Mouse (Mus musculus) kidney, embryonic 16.5 days (tissue): ENCODE measurements at regions not wholly inside any gene's neighbourhood (a gene's known extent, or its start where the extent isn't known, plus 50 kb on each side); places are given as distances from the start of the nearest gene placed in this dataset.
"Not testable (repeated sequence)": the region's sequence is repeated elsewhere in the genome, so short reads cannot be mapped to it uniquely, and the experiment has no call there.

Experiments used
- ATAC-seq: fragments of 200-750 bp; cut with Nextera tagmentation; 2 replicates; pipeline ENCODE4 v1.8.0; 2017; ENCODE audit warnings: moderate TSS enrichment; ENCODE audit not compliant: low FRiP score, low TSS enrichment
- H3K27ac ChIP-seq: fragments of 300-500 bp; sonication (generic); 2 replicates; pipeline ENCODE4 v1.5.1; 2014; ENCODE audit warnings: low read length
- H3K27me3 ChIP-seq: fragments of 300-500 bp; sonication (generic); 2 replicates; pipeline ENCODE4 v1.6.1; 2014; ENCODE audit warnings: low read length, control low read depth, mixed read lengths; ENCODE audit not compliant: insufficient read depth
- H3K36me3 ChIP-seq: fragments of 300-500 bp; sonication (generic); 2 replicates; pipeline ENCODE4 v1.6.1; 2014; ENCODE audit warnings: low read length, control low read depth, mixed read lengths; ENCODE audit not compliant: insufficient read depth
- H3K4me1 ChIP-seq: fragments of 300-500 bp; sonication (generic); 2 replicates; pipeline ENCODE4 v1.6.1; 2014; ENCODE audit warnings: low read length, control low read depth, mixed read lengths; ENCODE audit not compliant: insufficient read depth
- H3K4me2 ChIP-seq: fragments of 300-500 bp; sonication (generic); replicated peaks from 2 replicates; pipeline ENCODE4 v1.6.1; 2014; ENCODE audit warnings: low read depth, low read length
- H3K4me3 ChIP-seq: fragments of 300-500 bp; sonication (generic); 2 replicates; pipeline ENCODE4 v1.5.1; 2014; ENCODE audit warnings: mild to moderate bottlenecking, low read length
- H3K9ac ChIP-seq: fragments of 300-500 bp; sonication (generic); replicated peaks from 2 replicates; pipeline ENCODE4 v1.6.1; 2014; ENCODE audit warnings: low read length
- H3K9me3 ChIP-seq: fragments of 300-500 bp; sonication (generic); 2 replicates; pipeline ENCODE4 v1.6.1; 2016; ENCODE audit warnings: low read length, control low read depth
- WGBS: fragments of 180-500 bp; shearing (Covaris S2); extraction: QIAGEN DNeasy Blood & Tissue Kit; methylation state at CpG from one replicate; pipeline ENCODE4 v1.1.7; 2014; 5-methylcytosine and 5-hydroxymethylcytosine counted together

GRCm38 (mm10) chr11:48657851-48658250, 142.3 kb upstream of the Rack1 start:
- no peak overlapping the region for H3K4me3 ChIP-seq
- no peak overlapping the region for H3K4me2 ChIP-seq
- H3K36me3 ChIP-seq = no peaks in the 10 kb centered on the region
- no peaks in the 10 kb centered on the region for H3K4me1 ChIP-seq
- no peaks in the 10 kb centered on the region for H3K9me3 ChIP-seq
- H3K27ac ChIP-seq = no peak overlapping the region
- WGBS = 22% methylated on average over 5 of the region's 5 CpGs
- H3K27me3 ChIP-seq = no peaks in the 10 kb centered on the region; the same call in 1 of the 2 replicates
- no peak for ATAC-seq
- H3K9ac ChIP-seq = no peak overlapping the region

DNA sequence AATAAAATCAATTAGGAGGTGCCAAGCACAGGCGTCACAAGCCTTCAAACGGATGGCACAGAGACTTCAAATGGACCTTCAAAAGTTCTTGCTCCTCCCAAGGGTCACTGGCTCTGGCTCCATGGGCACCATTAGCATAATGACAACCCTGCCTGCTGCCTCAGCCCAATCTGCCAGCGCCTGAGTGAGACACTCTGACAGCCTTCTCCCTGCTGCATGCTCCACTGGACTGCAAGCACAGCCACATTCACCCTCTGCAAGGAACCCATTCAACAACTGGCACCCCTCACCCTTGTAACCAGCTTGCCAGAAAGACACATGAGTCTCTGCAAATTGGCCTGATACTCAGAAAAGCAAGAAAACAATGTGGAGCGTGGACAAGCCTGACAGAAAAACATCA, 138.5 kb upstream of the Rack1 start:
- Histone ChIP-seq H3K36me3 (no peaks in the 10 kb centered on the region), H3K4me1 (no peaks in the 10 kb centered on the region), H3K27me3 (no peaks in the 10 kb centered on the region; the same call in 1 of the 2 replicates), H3K9ac (no peak overlapping the region), H3K27ac (no peak overlapping the region), H3K9me3 (no peaks in the 10 kb centered on the region), H3K4me3 (no peak overlapping the region), H3K4me2 (no peak overlapping the region)
- ATAC-seq = 0 out of 2 replicates have a peak, but pooled peaks have one; percentile 69
- 23% methylated on average over 4 of the region's 4 CpGs for WGBS

DNA sequence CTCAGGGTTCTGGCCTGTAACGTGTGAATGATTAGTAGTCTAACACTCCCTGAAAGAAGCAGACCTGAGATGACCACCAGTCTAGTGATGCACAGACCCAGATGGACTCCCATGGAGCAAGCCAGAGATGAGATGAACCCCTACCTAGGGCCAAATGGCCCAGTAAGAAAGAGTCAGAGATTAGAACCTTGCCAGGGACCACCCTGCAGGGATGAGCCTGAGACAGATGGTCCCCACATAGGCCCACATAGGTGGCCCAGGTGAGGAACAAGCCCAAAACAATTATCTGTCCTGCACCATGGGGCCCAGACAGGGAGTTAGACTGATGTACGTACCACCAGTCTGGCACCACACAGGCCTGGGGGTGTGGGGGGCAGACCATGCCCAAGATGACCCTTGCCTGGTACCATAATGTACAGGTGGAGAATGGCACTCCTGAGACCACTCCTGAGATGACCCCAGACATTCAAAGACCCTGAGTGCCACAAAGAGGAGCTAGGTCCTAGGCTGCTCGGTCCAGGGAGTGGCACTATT, 115.3 kb upstream of the Rack1 start:
- no peaks in the 10 kb centered on the region for H3K36me3 ChIP-seq
- no peak for ATAC-seq
- no peak overlapping the region for H3K9ac ChIP-seq
- H3K27me3 ChIP-seq = 0 out of 2 replicates have a peak, but pooled peaks cover 11% of the 10 kb centered on the region
- H3K9me3 ChIP-seq = no peaks in the 10 kb centered on the region
- H3K4me1 ChIP-seq = no peaks in the 10 kb centered on the region
- WGBS = 72% methylated on average over 3 of the region's 3 CpGs
- no peak overlapping the region for H3K4me2 ChIP-seq
- no peak overlapping the region for H3K4me3 ChIP-seq
- no peak overlapping the region for H3K27ac ChIP-seq

DNA sequence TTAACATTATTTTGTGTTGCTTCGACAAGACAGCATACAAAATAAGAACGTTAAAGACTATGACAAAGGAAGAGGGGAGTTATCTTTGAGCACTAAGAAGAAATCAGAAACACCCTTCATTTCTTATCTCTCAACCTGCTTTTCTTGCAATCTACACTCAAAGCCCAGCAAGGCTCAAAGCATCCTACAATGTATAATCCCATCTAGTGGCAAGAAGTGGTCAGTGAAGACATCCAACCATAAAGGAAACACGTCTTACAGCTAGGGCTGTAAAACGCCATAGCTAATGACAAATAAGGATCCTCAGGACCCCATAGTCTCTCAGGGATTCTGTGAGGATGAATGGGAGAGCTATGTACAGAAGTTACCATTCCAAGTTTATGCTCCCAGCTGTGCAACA, 110.1 kb upstream of the Rack1 start:
- Histone ChIP-seq H3K36me3 (no peaks in the 10 kb centered on the region), H3K27ac (no peak overlapping the region), H3K4me3 (no peak overlapping the region), H3K9ac (no peak overlapping the region), H3K27me3 (0 out of 2 replicates have a peak, but pooled peaks cover 9% of the 10 kb centered on the region), H3K9me3 (no peaks in the 10 kb centered on the region), H3K4me1 (no peaks in the 10 kb centered on the region), H3K4me2 (no peak overlapping the region)
- WGBS = 66% methylated on average over 4 of the region's 4 CpGs
- ATAC-seq = no peak

GRCm38 (mm10) chr11:48696352-48696751, 103.8 kb upstream of the Rack1 start:
- no peak for ATAC-seq
- H3K36me3 ChIP-seq = no peaks in the 10 kb centered on the region
- no peak overlapping the region for H3K9ac ChIP-seq
- H3K27me3 ChIP-seq = no peaks in the 10 kb centered on the region
- H3K9me3 ChIP-seq = no peaks in the 10 kb centered on the region
- no peak overlapping the region for H3K27ac ChIP-seq
- WGBS = 56% methylated on average over 2 of the region's 2 CpGs
- no peaks in the 10 kb centered on the region for H3K4me1 ChIP-seq
- H3K4me3 ChIP-seq = no peak overlapping the region
- H3K4me2 ChIP-seq = no peak overlapping the region

GRCm38 (mm10) chr11:48697191-48697590, 102.9 kb upstream of the Rack1 start:
- no peak overlapping the region for H3K4me3 ChIP-seq
- H3K36me3 ChIP-seq = no peaks in the 10 kb centered on the region
- no peak overlapping the region for H3K27ac ChIP-seq
- no peak overlapping the region for H3K4me2 ChIP-seq
- H3K4me1 ChIP-seq = no peaks in the 10 kb centered on the region
- no peak overlapping the region for H3K9ac ChIP-seq
- H3K9me3 ChIP-seq = no peaks in the 10 kb centered on the region
- no peaks in the 10 kb centered on the region for H3K27me3 ChIP-seq
- no peak for ATAC-seq

DNA sequence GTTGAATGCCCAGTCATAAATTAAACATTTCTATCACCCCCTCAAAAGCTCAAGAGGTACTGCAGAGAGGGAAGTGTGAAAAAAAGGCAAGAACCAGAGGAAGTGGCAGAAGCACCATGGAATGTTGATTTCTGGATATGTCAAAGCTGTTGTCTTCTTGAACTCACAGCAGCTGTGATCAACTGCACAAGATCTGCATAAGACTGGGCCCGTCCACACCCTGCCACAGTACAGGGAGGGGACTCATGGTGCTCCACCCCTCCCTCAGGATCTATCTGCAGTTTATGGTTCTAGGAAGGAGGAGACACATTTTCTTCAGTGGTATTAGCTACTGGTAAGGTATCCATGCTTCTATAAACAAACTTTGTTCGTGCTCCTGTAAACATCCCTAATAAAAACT, 92.9 kb upstream of the Rack1 start:
- Histone ChIP-seq H3K36me3 (no peaks in the 10 kb centered on the region), H3K4me3 (no peak overlapping the region), H3K9ac (no peak overlapping the region), H3K27me3 (no peaks in the 10 kb centered on the region), H3K4me2 (no peak overlapping the region), H3K9me3 (no peaks in the 10 kb centered on the region), H3K27ac (no peak overlapping the region), H3K4me1 (no peaks in the 10 kb centered on the region)
- WGBS = 66% methylated on average over 2 of the region's 2 CpGs
- ATAC-seq = no peak

GRCm38 (mm10) chr11:48710972-48711371, 89.2 kb upstream of the Rack1 start:
- Histone ChIP-seq H3K4me2 (no peak overlapping the region), H3K27me3 (no peaks in the 10 kb centered on the region), H3K4me3 (no peak overlapping the region), H3K4me1 (no peaks in the 10 kb centered on the region), H3K36me3 (no peaks in the 10 kb centered on the region), H3K27ac (no peak overlapping the region), H3K9me3 (no peaks in the 10 kb centered on the region), H3K9ac (no peak overlapping the region)
- no peak for ATAC-seq
- WGBS = 91% methylated on average over 4 of the region's 4 CpGs

- Histone ChIP-seq H3K36me3 (no peaks in the 10 kb centered on the region), H3K27ac (no peak overlapping the region), H3K27me3 (no peaks in the 10 kb centered on the region), H3K4me1 (no peaks in the 10 kb centered on the region), H3K9me3 (no peaks in the 10 kb centered on the region), H3K4me3 (no peak overlapping the region), H3K4me2 (no peak overlapping the region), H3K9ac (no peak overlapping the region)
- no peak for ATAC-seq
Observed at GRCm38 (mm10) chr11:48724068-48724467, 76.1 kb upstream of the Rack1 start.

- not testable (repeated sequence) for H3K27ac ChIP-seq, ATAC-seq, H3K4me2 ChIP-seq, H3K9me3 ChIP-seq, H3K36me3 ChIP-seq, H3K9ac ChIP-seq, H3K27me3 ChIP-seq, H3K4me3 ChIP-seq, H3K4me1 ChIP-seq
- WGBS = 76% methylated on average over 4 of the region's 4 CpGs
Observed at GRCm38 (mm10) chr11:48730826-48731225, 69.3 kb upstream of the Rack1 start.
